Mouse (Mus musculus) neural tube, embryonic 13.5 days (tissue): ENCODE results near the gene Rbm15. TPM values are rescaled to one million over a fixed set of nuclear protein-coding genes. Genes with fewer than 3 reads are reported as not detected.
A peak's percentile ranks its signal among the peaks of the same experiment; 100 is the strongest.

Experiments
- ATAC-seq: fragments of 200-750 bp; cut with Nextera tagmentation; 2 replicates; pipeline ENCODE4 v1.8.0; 2017; ENCODE audit warnings: low read depth, mild to moderate bottlenecking, moderate TSS enrichment, moderate library complexity
- H3K27ac ChIP-seq: fragments of 300-500 bp; sonication (generic); replicated peaks from 2 replicates; pipeline ENCODE4 v1.5.1; 2015; ENCODE audit warnings: moderate library complexity, mild to moderate bottlenecking, inconsistent platforms
- H3K27me3 ChIP-seq: fragments of 300-500 bp; sonication (generic); 2 replicates; pipeline ENCODE4 v1.6.1; 2015; ENCODE audit warnings: mild to moderate bottlenecking, inconsistent platforms
- H3K36me3 ChIP-seq: fragments of 300-500 bp; sonication (generic); 2 replicates; pipeline ENCODE4 v1.6.1; 2015; ENCODE audit warnings: mild to moderate bottlenecking, inconsistent platforms
- H3K4me1 ChIP-seq: fragments of 300-500 bp; sonication (generic); replicated peaks from 2 replicates; pipeline ENCODE4 v1.6.1; 2015; ENCODE audit warnings: inconsistent platforms
- H3K4me2 ChIP-seq: fragments of 300-500 bp; sonication (generic); 2 replicates; pipeline ENCODE4 v1.6.1; 2015; ENCODE audit warnings: inconsistent platforms, mild to moderate bottlenecking, moderate library complexity
- H3K4me3 ChIP-seq: fragments of 300-500 bp; sonication (generic); 2 replicates; pipeline ENCODE4 v1.5.1; 2015; ENCODE audit warnings: mild to moderate bottlenecking, inconsistent platforms
- H3K9ac ChIP-seq: fragments of 300-500 bp; sonication (generic); 2 replicates; pipeline ENCODE4 v1.6.1; 2015; ENCODE audit warnings: moderate library complexity, mild to moderate bottlenecking, inconsistent platforms
- H3K9me3 ChIP-seq: fragments of 300-500 bp; sonication (generic); 2 replicates; pipeline ENCODE4 v1.6.1; 2016; ENCODE audit warnings: inconsistent platforms
- WGBS: fragments of 180-500 bp; shearing (Covaris S2); methylation state at CpG from one replicate; pipeline ENCODE4 v1.1.7; 2015; 5-methylcytosine and 5-hydroxymethylcytosine counted together
- polyA plus RNA-seq: library from polyadenylated mRNA; unstranded; fragments of >200 nt; fragmentation: Nextera tagmentation; extraction: Ambion mirVana; gene quantifications from 2 replicates; pipeline ENCODE4 v1.2.1, GENCODE M21; 2015

Gene Rbm15
- 8.4 TPM in 2 replicates for polyA plus RNA-seq

GRCm38 (mm10) chr3:107333381-107334201 is at the start of gene Rbm15:
Gene Rbm15 (minus strand): TSS chr3:107333673.
- Histone ChIP-seq H3K9me3 (no peaks in the 10 kb centered on the region), H3K27ac (peak within 1 kb of the TSS; percentile 95), H3K36me3 (peaks cover 14% of the 10 kb centered on the region), H3K4me2 (peak within 1 kb of the TSS; percentile 98), H3K27me3 (no peaks in the 10 kb centered on the region), H3K4me3 (peak within 1 kb of the TSS; percentile 93), H3K9ac (peak within 1 kb of the TSS; percentile 87), H3K4me1 (peaks cover 40% of the 10 kb centered on the region)
- ATAC-seq, result peak; percentile 97
- under 1% methylated on average over 62 of the region's 62 CpGs for WGBS

GRCm38 (mm10) chr3:107379422-107379821 is 45.9 kb upstream of the Rbm15 start:
- peak; percentile 73; the same call in 1 of the 2 replicates for ATAC-seq
- Histone ChIP-seq H3K4me3 (no peak overlapping the region), H3K36me3 (no peaks in the 10 kb centered on the region), H3K27ac (no peak overlapping the region), H3K9ac (no peak overlapping the region), H3K4me1 (peaks cover 31% of the 10 kb centered on the region), H3K27me3 (0 out of 2 replicates have a peak, but pooled peaks cover 8% of the 10 kb centered on the region), H3K4me2 (no peak overlapping the region), H3K9me3 (no peaks in the 10 kb centered on the region)
- WGBS, result 7% methylated on average over 4 of the region's 4 CpGs

GRCm38 (mm10) chr3:107378626-107379025 is 45.2 kb upstream of the Rbm15 start:
- H3K4me2 ChIP-seq, result no peak overlapping the region
- WGBS, result 84% methylated on average over 5 of the region's 5 CpGs
- H3K36me3 ChIP-seq, result no peaks in the 10 kb centered on the region
- 0 out of 2 replicates have a peak, but pooled peaks cover 6% of the 10 kb centered on the region for H3K27me3 ChIP-seq
- H3K9ac ChIP-seq, result no peak overlapping the region
- H3K9me3 ChIP-seq, result no peaks in the 10 kb centered on the region
- H3K4me1 ChIP-seq, result peaks cover 31% of the 10 kb centered on the region
- ATAC-seq, result no peak
- H3K27ac ChIP-seq, result no peak overlapping the region
- no peak overlapping the region for H3K4me3 ChIP-seq

- Histone ChIP-seq H3K9me3 (no peaks in the 10 kb centered on the region), H3K4me2 (no peak overlapping the region), H3K9ac (no peak overlapping the region), H3K27me3 (0 out of 2 replicates have a peak, but pooled peaks cover 7% of the 10 kb centered on the region), H3K36me3 (no peaks in the 10 kb centered on the region), H3K4me1 (peaks cover 22% of the 10 kb centered on the region), H3K27ac (no peak overlapping the region), H3K4me3 (no peak overlapping the region)
- 11% methylated on average over 6 of the region's 6 CpGs for WGBS
- ATAC-seq, result no peak
These were observed 41.6 kb upstream of the Rbm15 start for GRCm38 (mm10) chr3:107374948-107375664.

- WGBS, result 82% methylated on average over 6 of the region's 6 CpGs
- Histone ChIP-seq H3K4me1 (no peaks in the 10 kb centered on the region), H3K4me2 (no peak overlapping the region), H3K4me3 (no peak overlapping the region), H3K9ac (no peak overlapping the region), H3K27me3 (peaks cover 5% of the 10 kb centered on the region; the same call in 1 of the 2 replicates), H3K9me3 (no peaks in the 10 kb centered on the region), H3K36me3 (no peaks in the 10 kb centered on the region), H3K27ac (no peak overlapping the region)
- ATAC-seq, result no peak
These were observed 35.7 kb upstream of the Rbm15 start for GRCm38 (mm10) chr3:107369156-107369555.

GRCm38 (mm10) chr3:107367938-107368599 is 34.6 kb upstream of the Rbm15 start:
- Histone ChIP-seq H3K36me3 (no peaks in the 10 kb centered on the region), H3K9ac (no peak overlapping the region), H3K4me2 (no peak overlapping the region), H3K4me3 (no peak overlapping the region), H3K27ac (no peak overlapping the region), H3K9me3 (no peaks in the 10 kb centered on the region), H3K27me3 (peaks cover 11% of the 10 kb centered on the region; the same call in 1 of the 2 replicates), H3K4me1 (no peaks in the 10 kb centered on the region)
- ATAC-seq, result no peak
- WGBS, result 82% methylated on average over 8 of the region's 8 CpGs

GRCm38 (mm10) chr3:107365341-107365740 is 31.9 kb upstream of the Rbm15 start:
- Histone ChIP-seq H3K9me3 (no peaks in the 10 kb centered on the region), H3K4me1 (no peaks in the 10 kb centered on the region), H3K9ac (no peak overlapping the region), H3K36me3 (no peaks in the 10 kb centered on the region), H3K4me2 (no peak overlapping the region), H3K4me3 (no peak overlapping the region), H3K27me3 (peaks cover 16% of the 10 kb centered on the region; the same call in 1 of the 2 replicates), H3K27ac (no peak overlapping the region)
- no peak for ATAC-seq
- 74% methylated on average over 4 of the region's 4 CpGs for WGBS

- H3K27me3 ChIP-seq, result peaks cover 19% of the 10 kb centered on the region
- WGBS, result 87% methylated on average over 5 of the region's 5 CpGs
- H3K4me2 ChIP-seq, result no peak overlapping the region
- H3K9ac ChIP-seq, result no peak overlapping the region
- H3K9me3 ChIP-seq, result no peaks in the 10 kb centered on the region
- ATAC-seq, result no peak
- H3K27ac ChIP-seq, result no peak overlapping the region
- H3K4me1 ChIP-seq, result no peaks in the 10 kb centered on the region
- H3K4me3 ChIP-seq, result no peak overlapping the region
- no peaks in the 10 kb centered on the region for H3K36me3 ChIP-seq
These were observed 29.9 kb upstream of the Rbm15 start for GRCm38 (mm10) chr3:107363391-107363790.

- ATAC-seq, result no peak
- no peak overlapping the region for H3K9ac ChIP-seq
- peaks cover 39% of the 10 kb centered on the region for H3K27me3 ChIP-seq
- H3K9me3 ChIP-seq, result no peaks in the 10 kb centered on the region
- no peak overlapping the region for H3K27ac ChIP-seq
- no peaks in the 10 kb centered on the region for H3K36me3 ChIP-seq
- WGBS, result 75% methylated on average over 4 of the region's 4 CpGs
- H3K4me2 ChIP-seq, result no peak overlapping the region
- H3K4me3 ChIP-seq, result no peak overlapping the region
- peaks cover 6% of the 10 kb centered on the region; the same call in 1 of the 2 replicates for H3K4me1 ChIP-seq
These were observed 26.9 kb upstream of the Rbm15 start for GRCm38 (mm10) chr3:107360341-107360740.

- H3K36me3 ChIP-seq, result no peaks in the 10 kb centered on the region
- no peaks in the 10 kb centered on the region for H3K9me3 ChIP-seq
- 59% methylated on average over 3 of the region's 3 CpGs for WGBS
- H3K4me3 ChIP-seq, result no peak overlapping the region
- no peak overlapping the region for H3K4me2 ChIP-seq
- peaks cover 6% of the 10 kb centered on the region; the same call in 1 of the 2 replicates for H3K4me1 ChIP-seq
- H3K27me3 ChIP-seq, result peaks cover 40% of the 10 kb centered on the region
- no peak for ATAC-seq
- no peak overlapping the region for H3K9ac ChIP-seq
- no peak overlapping the region for H3K27ac ChIP-seq
These were observed 24.3 kb upstream of the Rbm15 start for GRCm38 (mm10) chr3:107357700-107358234.

GRCm38 (mm10) chr3:107356964-107357441 is 23.5 kb upstream of the Rbm15 start:
- H3K27ac ChIP-seq, result no peak overlapping the region
- no peaks in the 10 kb centered on the region for H3K36me3 ChIP-seq
- H3K4me3 ChIP-seq, result no peak overlapping the region
- H3K4me1 ChIP-seq, result peaks cover 6% of the 10 kb centered on the region; the same call in 1 of the 2 replicates
- 1% methylated on average over 11 of the region's 11 CpGs for WGBS
- peak; percentile 93 for ATAC-seq
- no peak overlapping the region for H3K9ac ChIP-seq
- peaks cover 37% of the 10 kb centered on the region for H3K27me3 ChIP-seq
- no peak overlapping the region for H3K4me2 ChIP-seq
- H3K9me3 ChIP-seq, result no peaks in the 10 kb centered on the region
